20 mouse cellular contexts compared by ENCODE assay signal in the genomic region with DNA sequence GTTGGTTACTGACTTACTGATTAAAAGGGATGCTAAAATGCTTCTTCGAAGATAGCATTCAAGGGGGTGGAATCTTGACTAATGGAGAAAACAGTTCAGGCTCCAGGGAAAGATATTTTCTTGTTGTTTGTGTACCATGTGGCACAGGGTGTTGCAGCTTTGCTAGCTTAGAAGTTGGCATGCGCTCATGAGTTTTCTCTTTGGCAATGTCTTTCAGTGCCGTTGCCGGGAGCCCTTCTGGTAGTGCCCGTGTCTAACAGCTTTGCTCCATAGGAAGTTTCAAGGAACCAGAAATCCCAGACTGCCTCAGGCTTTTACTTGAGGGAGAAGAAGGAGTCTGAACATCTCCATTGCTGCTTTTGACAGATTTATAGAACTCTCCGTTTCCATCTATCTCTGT. TPM values are rescaled to one million over a fixed set of nuclear protein-coding genes. Genes with fewer than 3 reads are reported as not detected.
DNase-seq lines count a peak whose midpoint lies in the region; TF ChIP-seq lines count a peak whose summit lies in the region.
"Had no signal": no experiment of that assay in that cellular context is flagged by ENCODE, and none has a peak within 500 bp of the region (broad histone marks: within the 10 kb centered on the region; RNA-seq: fewer than 3 reads in every experiment).

No protein-coding gene starts in this region.

- H3K27ac ChIP-seq in layer of hippocampus, adult 2 months = peak overlapping the region; percentile 61
- H3K27ac ChIP-seq: embryonic facial prominence, embryonic 15.5 days; heart, adult 2 months; kidney, postnatal 0 days; limb, embryonic 15.5 days had no signal

- DNase-seq in cerebellum, postnatal 10 days = peak; percentile 58 to 61
- no peak for DNase-seq in cerebellum, adult 11-12 months
- DNase-seq in layer of hippocampus, adult 11-12 months (ENCODE audit: low spot score) = peak; percentile 30
- DNase-seq in layer of hippocampus, adult 9-10 months (ENCODE audit: low spot score) = no peak
- peak; percentile 52 for DNase-seq in adipocyte (ENCODE audit: low spot score)
- peak; percentile 38 to 42 for DNase-seq in layer of hippocampus, adult 2 months (ENCODE audit: low spot score in 2 of 2)
- DNase-seq in spleen, postnatal 4 days (ENCODE audit: low spot score in 2 of 2) = no peak
- no peak for DNase-seq in heart, adult 11 months
- DNase-seq: adrenal gland, postnatal 25 days; gastrocnemius, postnatal 14 days; heart, adult 2 months; kidney, adult 11 months; lung, adult 2 months; lung, postnatal 36 days; retina, postnatal 1 day; thymus, postnatal 4 days had no signal

- TF ChIP-seq CTCF in layer of hippocampus, adult 2 months (conservative IDR thresholded peaks at IDR 0.05) = no peak

- peak overlapping the region; percentile 28; the same call in 1 of the 2 replicates for H3K4me3 ChIP-seq in layer of hippocampus, adult 2 months
- H3K4me3 ChIP-seq: embryonic facial prominence, embryonic 15.5 days; heart, adult 2 months; limb, embryonic 15.5 days had no signal

RNA-seq across cellular contexts. Expression of gene Crls1, which starts 2.7 kb away (rescaled TPM):
- 10 to 100 TPM; 45.4 to 49.4 TPM for total RNA-seq in layer of hippocampus, adult 2 months (2021)

RNA-seq across cellular contexts. Expression of gene Lrrn4, which starts 31.6 kb away (rescaled TPM):
- total RNA-seq in layer of hippocampus, adult 2 months (2021) = 1 to 10 TPM in 1 of 2 experiments, under 1 TPM in 1; 0.93 to 1.1 TPM
- total RNA-seq: gastrocnemius, postnatal 14 days; megakaryocyte-erythroid progenitor cell, adult 5-6 weeks had no signal

RNA-seq across cellular contexts. Expression of gene Mcm8, which starts 33.2 kb away (rescaled TPM):
- 1 to 10 TPM; 3.7 to 4.5 TPM for total RNA-seq in layer of hippocampus, adult 2 months (2021)

RNA-seq across cellular contexts. Expression of gene Trmt6, which starts 33.3 kb away (rescaled TPM):
- 10 to 100 TPM; 28.8 to 30.9 TPM for total RNA-seq in layer of hippocampus, adult 2 months (2021)

Comparison
In these comparisons a context has a peak if more than half of its experiments do, and no peak if none do; other contexts are left out.
1. DNase-seq: peak in cerebellum, postnatal 10 days (2 of 2), layer of hippocampus, adult 11-12 months (single experiment), adipocyte (single experiment) and layer of hippocampus, adult 2 months (2 of 2); none in cerebellum, adult 11-12 months (single experiment), layer of hippocampus, adult 9-10 months (single experiment), spleen, postnatal 4 days (0 of 2) and heart, adult 11 months (single experiment).